Mouse (Mus musculus): ENCODE results near the gene Usp35.

DNA sequence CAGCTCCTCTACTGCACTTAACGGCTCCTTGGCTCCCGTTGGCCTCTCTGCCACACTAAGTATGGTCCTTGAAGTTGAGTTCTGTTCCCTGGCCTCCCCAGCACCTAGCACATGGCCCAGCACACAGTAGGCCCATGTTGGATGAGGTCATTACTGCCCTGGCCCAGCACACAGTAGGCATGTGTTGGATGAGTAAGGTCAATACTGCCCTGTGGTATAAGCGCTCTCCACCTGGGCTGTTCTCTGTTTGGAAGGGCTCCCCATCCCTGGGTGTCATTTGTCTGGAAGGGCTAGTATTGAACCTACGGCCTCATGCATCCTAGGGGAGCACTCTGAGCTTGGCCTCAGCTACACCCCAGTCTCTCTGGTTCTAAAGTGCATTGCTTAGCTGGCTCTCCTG is 4.4 kb downstream of the Usp35 start:
- TF ChIP-seq POLR2A (IDR thresholded peaks at IDR 0.05; ENCODE audit: extremely low read depth, insufficient read depth, low read length) (no peak), CTCF (IDR thresholded peaks at IDR 0.05; ENCODE audit: extremely low read depth, insufficient read depth, low read length) (no peak)
